Mouse (Mus musculus): ENCODE measurements around the gene Pdgfra. TPM values are rescaled to one million over a fixed set of nuclear protein-coding genes. Genes with fewer than 3 reads are reported as not detected.

Gene Pdgfra
- polyA plus RNA-seq, 1 experiment from 2014 or later: 24.0 TPM

DNA sequence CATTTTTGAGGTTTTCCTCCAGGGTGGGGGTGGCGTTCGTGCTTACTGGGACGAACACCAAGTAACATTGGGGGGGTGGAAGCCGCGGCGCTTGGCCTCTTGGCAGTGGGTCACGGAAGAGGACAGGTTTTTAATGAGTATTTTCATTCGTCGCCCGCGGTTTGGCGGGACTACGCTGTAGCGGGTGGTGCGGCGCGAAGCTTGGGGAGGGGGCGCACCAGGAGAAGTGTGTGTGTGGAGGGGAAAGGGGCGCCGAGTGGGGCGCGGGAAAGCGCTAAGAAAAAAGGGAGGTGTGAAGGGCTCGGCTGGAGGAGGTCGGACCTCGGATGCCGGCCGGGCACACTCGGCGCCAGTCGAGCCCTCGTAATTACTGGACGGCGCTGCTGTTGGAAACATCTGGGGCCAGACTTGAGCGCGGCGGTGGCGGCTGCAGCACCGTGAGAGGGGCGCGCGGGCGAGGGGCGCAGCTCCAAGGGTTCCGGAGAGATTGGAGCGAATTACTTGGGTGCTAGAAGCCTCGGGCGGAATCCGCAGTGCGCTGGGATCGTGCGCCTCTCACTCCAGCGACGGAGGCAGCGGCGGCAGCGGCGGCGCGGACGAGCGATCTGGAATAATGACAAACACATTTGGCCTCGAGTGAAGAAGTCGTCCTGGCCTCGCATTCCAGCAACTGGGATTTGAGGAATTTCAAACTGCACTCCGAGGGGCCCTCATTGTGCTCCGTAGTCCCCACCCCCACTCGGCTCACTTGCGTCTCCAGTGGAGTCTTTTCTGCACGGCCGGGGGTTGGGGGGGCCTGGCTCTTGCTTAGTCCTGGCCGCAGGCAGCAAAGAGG lies 916 bp downstream of the Pdgfra start:
- Histone ChIP-seq H3K9ac (ENCODE audit: low read length) (peak overlapping the region; percentile 39), H3K27me3 (ENCODE audit: control insufficient read depth, insufficient read depth, low read length) (peaks cover 72% of the 10 kb centered on the region), H3K27ac (ENCODE audit: low read depth, low read length) (0 out of 2 replicates have a peak overlapping the region, but pooled peaks have one; percentile 37), H3K36me3 (ENCODE audit: control insufficient read depth, insufficient read depth, low read length) (no peaks in the 10 kb centered on the region), H3K4me2 (ENCODE audit: low read depth, low read length, severe bottlenecking) (peak overlapping the region; percentile 41), H3K9me3 (ENCODE audit: control insufficient read depth, low read length) (no peaks in the 10 kb centered on the region), H3K4me1 (replicated peaks; ENCODE audit: control insufficient read depth, insufficient read depth, low read length) (peaks cover 26% of the 10 kb centered on the region), H3K4me3 (ENCODE audit: low read depth, low read length) (peak overlapping the region; percentile 44)
- under 1% methylated on average over 68 of the region's 72 CpGs for WGBS
- ATAC-seq (replicated peaks; ENCODE audit: low FRiP score) (no peak), DNase-seq (ENCODE audit: low spot score) (peak; percentile 77)

- Histone ChIP-seq H3K27ac (ENCODE audit: low read depth, low read length) (peak overlapping the region; percentile 21; the same call in 1 of the 2 replicates), H3K4me3 (ENCODE audit: low read depth, low read length) (peak overlapping the region; percentile 44), H3K4me2 (ENCODE audit: low read depth, low read length, severe bottlenecking) (peak overlapping the region; percentile 41), H3K4me1 (replicated peaks; ENCODE audit: control insufficient read depth, insufficient read depth, low read length) (peaks cover 21% of the 10 kb centered on the region), H3K9me3 (ENCODE audit: control insufficient read depth, low read length) (no peaks in the 10 kb centered on the region), H3K36me3 (ENCODE audit: control insufficient read depth, insufficient read depth, low read length) (no peaks in the 10 kb centered on the region), H3K27me3 (ENCODE audit: control insufficient read depth, insufficient read depth, low read length) (peaks cover 68% of the 10 kb centered on the region), H3K9ac (ENCODE audit: low read length) (peak overlapping the region; percentile 35)
- DNase-seq (ENCODE audit: low spot score) (peak; percentile 59), ATAC-seq (replicated peaks; ENCODE audit: low FRiP score) (no peak)
- WGBS: under 1% methylated on average over 13 of the region's 13 CpGs
Measured at GRCm38 (mm10) chr5:75153626-75153960, 1.5 kb downstream of the Pdgfra start.

GRCm38 (mm10) chr5:75153961-75154620 lies 2.0 kb downstream of the Pdgfra start:
- peak; percentile 64 for DNase-seq (ENCODE audit: low spot score)
- H3K9me3 ChIP-seq (ENCODE audit: control insufficient read depth, low read length): no peaks in the 10 kb centered on the region
- H3K27me3 ChIP-seq (ENCODE audit: control insufficient read depth, insufficient read depth, low read length): peaks cover 63% of the 10 kb centered on the region
- peak overlapping the region; percentile 44 for H3K4me3 ChIP-seq (ENCODE audit: low read depth, low read length)
- under 1% methylated on average over 27 of the region's 27 CpGs for WGBS
- H3K4me2 ChIP-seq (ENCODE audit: low read depth, low read length, severe bottlenecking): peak overlapping the region; percentile 41
- H3K27ac ChIP-seq (ENCODE audit: low read depth, low read length): peak overlapping the region; percentile 21
- no peak for ATAC-seq (replicated peaks; ENCODE audit: low FRiP score)
- peaks cover 18% of the 10 kb centered on the region for H3K4me1 ChIP-seq (replicated peaks; ENCODE audit: control insufficient read depth, insufficient read depth, low read length)
- no peaks in the 10 kb centered on the region for H3K36me3 ChIP-seq (ENCODE audit: control insufficient read depth, insufficient read depth, low read length)
- H3K9ac ChIP-seq (ENCODE audit: low read length): peak overlapping the region; percentile 35

- H3K4me3 ChIP-seq (ENCODE audit: low read depth, low read length): peak overlapping the region; percentile 44
- WGBS: under 1% methylated on average over 21 of the region's 21 CpGs
- peak overlapping the region; percentile 41 for H3K4me2 ChIP-seq (ENCODE audit: low read depth, low read length, severe bottlenecking)
- ATAC-seq (replicated peaks; ENCODE audit: low FRiP score) (no peak), DNase-seq (ENCODE audit: low spot score) (peak; percentile 77)
- H3K4me1 ChIP-seq (replicated peaks; ENCODE audit: control insufficient read depth, insufficient read depth, low read length): peaks cover 14% of the 10 kb centered on the region
- peak overlapping the region; percentile 5; the same call in 1 of the 2 replicates for H3K9ac ChIP-seq (ENCODE audit: low read length)
- no peak overlapping the region for H3K27ac ChIP-seq (ENCODE audit: low read depth, low read length)
- no peaks in the 10 kb centered on the region for H3K36me3 ChIP-seq (ENCODE audit: control insufficient read depth, insufficient read depth, low read length)
- no peaks in the 10 kb centered on the region for H3K9me3 ChIP-seq (ENCODE audit: control insufficient read depth, low read length)
- peaks cover 58% of the 10 kb centered on the region for H3K27me3 ChIP-seq (ENCODE audit: control insufficient read depth, insufficient read depth, low read length)
Measured at GRCm38 (mm10) chr5:75154621-75155235, 2.6 kb downstream of the Pdgfra start.

DNA sequence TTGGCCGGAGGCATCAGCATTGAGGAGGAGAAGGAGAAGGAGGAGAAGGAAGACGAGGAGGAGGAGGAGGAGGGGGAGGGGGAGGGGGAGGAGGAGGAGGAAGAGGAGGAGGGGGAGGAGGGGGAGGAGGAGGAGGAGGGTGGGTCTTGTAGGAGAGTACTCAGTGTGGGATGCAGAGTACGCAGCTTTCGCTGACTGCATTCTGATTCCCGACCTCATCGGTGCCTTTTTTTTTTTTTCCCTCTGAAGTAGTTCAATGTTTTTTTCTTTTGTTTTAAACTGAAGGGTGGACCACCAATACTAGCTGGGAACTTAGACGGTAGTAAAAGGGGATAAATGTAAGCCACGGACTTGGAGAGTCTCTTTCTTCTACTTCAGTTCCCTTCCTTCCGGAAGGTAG lies 3.2 kb downstream of the Pdgfra start:
- Histone ChIP-seq H3K4me1 (replicated peaks; ENCODE audit: control insufficient read depth, insufficient read depth, low read length) (peaks cover 9% of the 10 kb centered on the region), H3K4me2 (ENCODE audit: low read depth, low read length, severe bottlenecking) (peak overlapping the region; percentile 59), H3K27ac (ENCODE audit: low read depth, low read length) (no peak overlapping the region), H3K9me3 (ENCODE audit: control insufficient read depth, low read length) (no peaks in the 10 kb centered on the region), H3K27me3 (ENCODE audit: control insufficient read depth, insufficient read depth, low read length) (peaks cover 53% of the 10 kb centered on the region), H3K36me3 (ENCODE audit: control insufficient read depth, insufficient read depth, low read length) (no peaks in the 10 kb centered on the region), H3K4me3 (ENCODE audit: low read depth, low read length) (peak overlapping the region; percentile 44), H3K9ac (ENCODE audit: low read length) (no peak overlapping the region)
- DNase-seq (ENCODE audit: low spot score) (no peak), ATAC-seq (replicated peaks; ENCODE audit: low FRiP score) (no peak)
- 0% methylated on average over 8 of the region's 9 CpGs for WGBS

DNA sequence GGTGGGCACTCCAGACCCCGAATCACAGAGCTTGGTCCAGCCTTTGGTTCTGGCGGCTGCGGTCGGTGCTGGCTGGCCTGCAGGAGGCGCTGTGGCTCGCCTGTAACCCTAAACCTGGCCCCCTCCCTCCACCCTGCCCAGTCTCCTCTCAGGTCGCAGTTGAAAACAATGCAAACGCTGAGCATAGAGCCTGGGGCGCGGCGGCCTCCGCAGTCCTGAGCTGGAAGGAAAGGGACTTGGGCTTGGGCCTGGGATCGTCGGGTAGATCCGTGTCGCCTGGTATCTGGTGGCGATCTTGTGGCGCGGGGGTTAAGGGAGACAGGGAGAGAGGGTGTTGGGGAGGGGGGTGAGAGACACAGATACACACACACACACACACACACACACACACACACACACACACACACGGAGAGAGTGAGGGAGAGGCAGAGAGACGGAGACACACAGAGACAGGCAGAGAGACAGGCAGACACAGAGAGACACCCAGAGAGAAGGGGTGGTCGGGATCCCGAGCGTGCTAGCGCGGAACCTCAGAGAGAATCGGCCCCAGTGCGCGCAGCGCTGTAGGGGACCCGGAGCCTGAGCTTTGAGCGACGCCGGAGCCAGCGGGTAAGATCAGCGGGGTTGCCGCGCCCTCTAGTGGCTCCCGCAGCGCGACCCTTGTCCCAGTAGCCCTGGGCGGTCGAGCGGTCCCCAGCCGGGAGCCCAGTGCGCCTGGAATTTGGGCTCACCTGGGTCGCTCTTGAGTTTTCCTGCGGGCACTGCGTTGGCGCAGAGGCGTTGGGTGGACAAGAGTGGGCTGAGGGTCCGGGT lies 3.9 kb downstream of the Pdgfra start:
- under 1% methylated on average over 52 of the region's 52 CpGs for WGBS
- H3K27ac ChIP-seq (ENCODE audit: low read depth, low read length): no peak overlapping the region
- H3K4me3 ChIP-seq (ENCODE audit: low read depth, low read length): peak overlapping the region; percentile 44
- peak overlapping the region; percentile 59 for H3K4me2 ChIP-seq (ENCODE audit: low read depth, low read length, severe bottlenecking)
- no peaks in the 10 kb centered on the region for H3K36me3 ChIP-seq (ENCODE audit: control insufficient read depth, insufficient read depth, low read length)
- no peaks in the 10 kb centered on the region for H3K9me3 ChIP-seq (ENCODE audit: control insufficient read depth, low read length)
- ATAC-seq (replicated peaks; ENCODE audit: low FRiP score) (peak; percentile 76), DNase-seq (ENCODE audit: low spot score) (peak; percentile 93)
- H3K4me1 ChIP-seq (replicated peaks; ENCODE audit: control insufficient read depth, insufficient read depth, low read length): peaks cover 9% of the 10 kb centered on the region; the same call in 1 of the 2 replicates
- H3K27me3 ChIP-seq (ENCODE audit: control insufficient read depth, insufficient read depth, low read length): peaks cover 47% of the 10 kb centered on the region
- H3K9ac ChIP-seq (ENCODE audit: low read length): peak overlapping the region; percentile 46

DNA sequence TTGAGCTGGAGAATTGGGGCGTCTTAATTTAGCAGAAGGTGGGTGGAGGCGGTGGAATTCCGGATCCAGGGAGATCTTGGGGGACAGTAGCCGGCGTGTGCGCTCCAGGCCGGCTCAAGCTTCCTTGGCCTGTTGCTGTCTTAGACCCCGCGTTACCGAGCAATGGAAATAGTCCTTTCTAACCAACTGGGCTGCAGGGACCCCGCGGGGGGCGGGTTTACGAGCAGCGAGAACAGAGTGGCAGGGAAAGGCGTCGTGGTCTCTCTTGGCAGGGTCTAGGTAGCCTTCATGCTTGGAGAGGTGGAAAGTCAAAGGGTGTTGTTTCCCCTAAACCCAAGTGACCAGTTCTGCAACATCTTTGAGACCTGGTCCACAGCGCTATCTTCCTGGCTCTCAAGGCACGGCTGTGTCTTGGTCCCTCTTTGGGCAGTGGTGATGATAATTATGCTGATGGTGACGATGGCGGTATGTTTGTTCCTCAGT lies 4.5 kb downstream of the Pdgfra start:
- Histone ChIP-seq H3K4me1 (replicated peaks; ENCODE audit: control insufficient read depth, insufficient read depth, low read length) (peaks cover 6% of the 10 kb centered on the region; the same call in 1 of the 2 replicates), H3K9me3 (ENCODE audit: control insufficient read depth, low read length) (no peaks in the 10 kb centered on the region), H3K27ac (ENCODE audit: low read depth, low read length) (no peak overlapping the region), H3K4me2 (ENCODE audit: low read depth, low read length, severe bottlenecking) (peak overlapping the region; percentile 59), H3K27me3 (ENCODE audit: control insufficient read depth, insufficient read depth, low read length) (peaks cover 41% of the 10 kb centered on the region), H3K9ac (ENCODE audit: low read length) (peak overlapping the region; percentile 46), H3K4me3 (ENCODE audit: low read depth, low read length) (peak overlapping the region; percentile 44), H3K36me3 (ENCODE audit: control insufficient read depth, insufficient read depth, low read length) (no peaks in the 10 kb centered on the region)
- DNase-seq (ENCODE audit: low spot score): peak; percentile 78
- under 1% methylated on average over 21 of the region's 21 CpGs for WGBS
- peak; percentile 34 for ATAC-seq (replicated peaks; ENCODE audit: low FRiP score)

GRCm38 (mm10) chr5:75157038-75157437 lies 4.9 kb downstream of the Pdgfra start:
- H3K27ac ChIP-seq (ENCODE audit: low read depth, low read length): no peak overlapping the region
- no peak for ATAC-seq (replicated peaks; ENCODE audit: low FRiP score)
- peak overlapping the region; percentile 44 for H3K4me3 ChIP-seq (ENCODE audit: low read depth, low read length)
- no peaks in the 10 kb centered on the region for H3K9me3 ChIP-seq (ENCODE audit: control insufficient read depth, low read length)
- DNase-seq (ENCODE audit: low spot score): peak; percentile 77
- H3K36me3 ChIP-seq (ENCODE audit: control insufficient read depth, insufficient read depth, low read length): no peaks in the 10 kb centered on the region
- H3K4me1 ChIP-seq (replicated peaks; ENCODE audit: control insufficient read depth, insufficient read depth, low read length): peaks cover 6% of the 10 kb centered on the region; the same call in 1 of the 2 replicates
- peak overlapping the region; percentile 59 for H3K4me2 ChIP-seq (ENCODE audit: low read depth, low read length, severe bottlenecking)
- under 1% methylated on average over 3 of the region's 3 CpGs for WGBS
- peaks cover 37% of the 10 kb centered on the region for H3K27me3 ChIP-seq (ENCODE audit: control insufficient read depth, insufficient read depth, low read length)
- H3K9ac ChIP-seq (ENCODE audit: low read length): no peak overlapping the region

Measured in forebrain, embryonic 11.5 days (tissue).